Mouse (Mus musculus) myocyte (in vitro differentiated cells): ENCODE measurements around the gene Nat8f6.
"Not testable (repeated sequence)": the region's sequence is repeated elsewhere in the genome, so short reads cannot be mapped to it uniquely, and the experiment has no call there.

Source experiments
- POLR2A ChIP-seq: IDR thresholded peaks from one replicate; pipeline ENCODE4 v1.6.1; 2011; ENCODE audit warnings: low read depth, mild to moderate bottlenecking, control low read depth, moderate library complexity; ENCODE audit not compliant: insufficient read length
- POLR2AphosphoS2 ChIP-seq: IDR thresholded peaks from one replicate; pipeline ENCODE4 v1.6.1; 2011; ENCODE audit warnings: low read depth, control low read depth; ENCODE audit not compliant: insufficient read length
- SRF ChIP-seq: IDR thresholded peaks from one replicate; pipeline ENCODE4 v1.6.1; 2011; ENCODE audit warnings: low read depth; ENCODE audit not compliant: control insufficient read depth, insufficient read length
- USF1 ChIP-seq: IDR thresholded peaks from one replicate; pipeline ENCODE4 v1.6.1; 2011; ENCODE audit warnings: low read depth, mild to moderate bottlenecking, control low read depth, moderate library complexity

- not testable (repeated sequence) for TF ChIP-seq POLR2AphosphoS2, USF1, POLR2A, SRF
These were observed 45.4 kb upstream of the Nat8f6 start for GRCm38 (mm10) chr6:85866166-85866565.
